ENCODE assay signal across 8 mouse cellular contexts in genomic region chr7:104352717-104353599, GRCm38 (mm10). TPM values are rescaled to one million over a fixed set of nuclear protein-coding genes. Genes with fewer than 3 reads are reported as not detected.
DNase-seq lines count a peak whose midpoint lies in the region; ATAC-seq and TF ChIP-seq lines count a peak whose summit lies in the region.

Gene Trim12c (minus strand): TSS chr7:104353362.

- no peaks in the 10 kb centered on the region for H3K9me3 ChIP-seq in embryonic facial prominence, embryonic 12.5 days
- no peaks in the 10 kb centered on the region for H3K9me3 ChIP-seq in liver, embryonic 15.5 days (replicated peaks)

- H3K36me3 ChIP-seq in embryonic facial prominence, embryonic 12.5 days, result no peaks in the 10 kb centered on the region
- no peaks in the 10 kb centered on the region for H3K36me3 ChIP-seq in liver, embryonic 15.5 days (replicated peaks)

- no peak within 1 kb of the TSS for H3K9ac ChIP-seq in embryonic facial prominence, embryonic 12.5 days
- H3K9ac ChIP-seq in liver, embryonic 15.5 days, result no peak within 1 kb of the TSS

- H3K4me1 ChIP-seq in embryonic facial prominence, embryonic 12.5 days, result 0 out of 2 replicates have a peak, but pooled peaks cover 3% of the 10 kb centered on the region
- peaks cover 11% of the 10 kb centered on the region for H3K4me1 ChIP-seq in liver, embryonic 15.5 days (replicated peaks)

- peak in 1 of 2 experiments; percentile 8 for DNase-seq in layer of hippocampus, adult 2 months (ENCODE audit: low spot score in 2 of 2)
- no peak for DNase-seq in layer of hippocampus, postnatal 36 days
- DNase-seq in heart, adult 9 months (ENCODE audit: low spot score in 2 of 2), result peak; percentile 88 to 93
- peak; percentile 74 to 85 for DNase-seq in kidney, adult 8-10 months
- DNase-seq in neural tube, embryonic 10.5 days (ENCODE audit: extremely low spot score, low spot score), result peak; percentile 48
- DNase-seq in testis, postnatal 10 days (ENCODE audit: low spot score), result peak; percentile 70

- H3K27ac ChIP-seq in layer of hippocampus, adult 2 months, result peak within 1 kb of the TSS; percentile 36; the same call in 1 of the 2 replicates
- H3K27ac ChIP-seq in embryonic facial prominence, embryonic 12.5 days, result 0 out of 2 replicates have a peak within 1 kb of the TSS, but pooled peaks have one; percentile 60
- H3K27ac ChIP-seq in liver, embryonic 15.5 days (replicated peaks), result peak within 1 kb of the TSS; percentile 67

- peak; percentile 99 for ATAC-seq in embryonic facial prominence, embryonic 12.5 days (ENCODE audit: insufficient number of reproducible peaks, insufficient read depth, low FRiP score, low TSS enrichment)
- ATAC-seq in liver, embryonic 15.5 days (ENCODE audit: insufficient read depth), result peak; percentile 100

- H3K4me3 ChIP-seq in layer of hippocampus, adult 2 months, result peak within 1 kb of the TSS; percentile 47
- H3K4me3 ChIP-seq in embryonic facial prominence, embryonic 12.5 days, result peak within 1 kb of the TSS; percentile 39
- peak within 1 kb of the TSS; percentile 61 for H3K4me3 ChIP-seq in liver, embryonic 15.5 days (replicated peaks)

- peak within 1 kb of the TSS; percentile 53 for H3K4me2 ChIP-seq in embryonic facial prominence, embryonic 12.5 days (replicated peaks)
- H3K4me2 ChIP-seq in liver, embryonic 15.5 days, result peak within 1 kb of the TSS; percentile 60

- 6% methylated on average over 14 of the region's 14 CpGs for WGBS in embryonic facial prominence, embryonic 12.5 days
- 3% methylated on average over 14 of the region's 14 CpGs for whole genome bisulfite sequencing in liver, embryonic 15.5 days (ENCODE audit: insufficient replicate concordance)

- TF ChIP-seq CTCF in layer of hippocampus, adult 2 months (conservative IDR thresholded peaks at IDR 0.05), result no peak

- no peaks in the 10 kb centered on the region for H3K27me3 ChIP-seq in embryonic facial prominence, embryonic 12.5 days
- no peaks in the 10 kb centered on the region for H3K27me3 ChIP-seq in liver, embryonic 15.5 days

RNA-seq across cellular contexts. Expression of gene Trim12c, which starts in this region (rescaled TPM):
- total RNA-seq in layer of hippocampus, adult 2 months (2021), result 1 to 10 TPM; 1.5 to 2.1 TPM
- 1 to 10 TPM; 1.4 to 1.8 TPM for total RNA-seq in layer of hippocampus, postnatal 36 days (2021)
- polyA plus RNA-seq in embryonic facial prominence, embryonic 12.5 days (2016; fragmentation: Nextera tagmentation; extraction: Ambion mirVana), result 2.0 and 2.3 TPM in 2 replicates
- 1.1 and 1.2 TPM in 2 replicates for polyA plus RNA-seq in liver, embryonic 15.5 days (2015; fragmentation: Nextera tagmentation; extraction: Ambion mirVana)

Comparison
In these comparisons a context has a peak if more than half of its experiments do, and no peak if none do; other contexts are left out.
1. DNase-seq: peak in heart, adult 9 months (2 of 2), kidney, adult 8-10 months (2 of 2), neural tube, embryonic 10.5 days (single experiment) and testis, postnatal 10 days (single experiment); none in layer of hippocampus, postnatal 36 days (0 of 2).
2. Peak in every context shown above with its lines, with median percentiles within 50 percentile points of each other: H3K27ac ChIP-seq and H3K4me3 ChIP-seq.